Mouse (Mus musculus) kidney, embryonic 15.5 days (tissue): Measurements from ENCODE around the gene Bmpr2. TPM values are rescaled to one million over a fixed set of nuclear protein-coding genes. Genes with fewer than 3 reads are reported as not detected.

Source experiments
- ATAC-seq: fragments of 200-750 bp; cut with Nextera tagmentation; replicated peaks from 2 replicates; pipeline ENCODE4 v1.8.0; 2017; ENCODE audit warnings: moderate TSS enrichment; ENCODE audit not compliant: low FRiP score
- H3K27ac ChIP-seq: fragments of 300-500 bp; sonication (generic); 2 replicates; pipeline ENCODE4 v1.5.1; 2015; ENCODE audit warnings: mild to moderate bottlenecking, inconsistent platforms
- H3K27me3 ChIP-seq: fragments of 300-500 bp; sonication (generic); 2 replicates; pipeline ENCODE4 v1.6.1; 2015; ENCODE audit warnings: inconsistent platforms
- H3K36me3 ChIP-seq: fragments of 300-500 bp; sonication (generic); 2 replicates; pipeline ENCODE4 v1.6.1; 2015; ENCODE audit warnings: inconsistent platforms
- H3K4me1 ChIP-seq: fragments of 300-500 bp; sonication (generic); 2 replicates; pipeline ENCODE4 v1.6.1; 2015; ENCODE audit warnings: inconsistent platforms
- H3K4me2 ChIP-seq: fragments of 300-500 bp; sonication (generic); 2 replicates; pipeline ENCODE4 v1.6.1; 2015; ENCODE audit warnings: moderate library complexity, mild to moderate bottlenecking, inconsistent platforms
- H3K4me3 ChIP-seq: fragments of 300-500 bp; sonication (generic); replicated peaks from 2 replicates; pipeline ENCODE4 v1.5.1; 2015; ENCODE audit warnings: mild to moderate bottlenecking, inconsistent platforms
- H3K9ac ChIP-seq: fragments of 300-500 bp; sonication (generic); 2 replicates; pipeline ENCODE4 v1.6.1; 2015; ENCODE audit warnings: mild to moderate bottlenecking, inconsistent platforms
- H3K9me3 ChIP-seq: fragments of 300-500 bp; sonication (generic); replicated peaks from 2 replicates; pipeline ENCODE4 v1.6.1; 2016; ENCODE audit warnings: inconsistent platforms
- WGBS: fragments of 180-500 bp; shearing (Covaris S2); methylation state at CpG from one replicate; pipeline ENCODE4 v1.1.7; 2015; ENCODE audit warnings: mixed read lengths; 5-methylcytosine and 5-hydroxymethylcytosine counted together
- polyA plus RNA-seq: library from polyadenylated mRNA; unstranded; fragments of >200 nt; fragmentation: Nextera tagmentation; extraction: Ambion mirVana; gene quantifications from 2 replicates; pipeline ENCODE4 v1.2.1, GENCODE M21; 2015

Gene Bmpr2
- polyA plus RNA-seq, 1 experiment from 2014 or later, result 8.1 TPM

GRCm38 (mm10) chr1:59918075-59918474, 154.9 kb downstream of the Bmpr2 start:
- no peaks in the 10 kb centered on the region for H3K9me3 ChIP-seq
- H3K4me1 ChIP-seq, result peaks cover 24% of the 10 kb centered on the region
- no peak overlapping the region for H3K9ac ChIP-seq
- H3K27me3 ChIP-seq, result no peaks in the 10 kb centered on the region
- H3K4me3 ChIP-seq, result no peak overlapping the region
- no peak for ATAC-seq
- no peak overlapping the region for H3K27ac ChIP-seq
- no peak overlapping the region for H3K4me2 ChIP-seq
- H3K36me3 ChIP-seq, result no peaks in the 10 kb centered on the region

GRCm38 (mm10) chr1:59923201-59923600, 160.0 kb downstream of the Bmpr2 start:
- H3K27ac ChIP-seq, result peak overlapping the region; percentile 56; the same call in 1 of the 2 replicates
- H3K9me3 ChIP-seq, result no peaks in the 10 kb centered on the region
- H3K36me3 ChIP-seq, result no peaks in the 10 kb centered on the region
- 56% methylated on average over 1 of the region's 1 CpGs for WGBS
- H3K4me1 ChIP-seq, result 0 out of 2 replicates have a peak, but pooled peaks cover 4% of the 10 kb centered on the region
- ATAC-seq, result no peak
- H3K4me2 ChIP-seq, result no peak overlapping the region
- no peak overlapping the region for H3K9ac ChIP-seq
- H3K27me3 ChIP-seq, result no peaks in the 10 kb centered on the region
- no peak overlapping the region for H3K4me3 ChIP-seq

- Histone ChIP-seq H3K4me1 (0 out of 2 replicates have a peak, but pooled peaks cover 4% of the 10 kb centered on the region), H3K27me3 (no peaks in the 10 kb centered on the region), H3K9ac (no peak overlapping the region), H3K4me3 (no peak overlapping the region), H3K4me2 (no peak overlapping the region), H3K9me3 (no peaks in the 10 kb centered on the region), H3K36me3 (no peaks in the 10 kb centered on the region), H3K27ac (no peak overlapping the region)
- WGBS, result 95% methylated on average over 1 of the region's 1 CpGs
- no peak for ATAC-seq
Observed at GRCm38 (mm10) chr1:59923673-59924072, 160.5 kb downstream of the Bmpr2 start.

GRCm38 (mm10) chr1:59924411-59924810, 161.2 kb downstream of the Bmpr2 start:
- Histone ChIP-seq H3K9ac (no peak overlapping the region), H3K4me1 (0 out of 2 replicates have a peak, but pooled peaks cover 4% of the 10 kb centered on the region), H3K4me3 (no peak overlapping the region), H3K9me3 (no peaks in the 10 kb centered on the region), H3K27ac (no peak overlapping the region), H3K27me3 (no peaks in the 10 kb centered on the region), H3K4me2 (no peak overlapping the region), H3K36me3 (no peaks in the 10 kb centered on the region)
- WGBS, result 86% methylated on average over 2 of the region's 2 CpGs
- ATAC-seq, result no peak

GRCm38 (mm10) chr1:59926021-59926672, 162.9 kb downstream of the Bmpr2 start:
- H3K4me2 ChIP-seq, result no peak overlapping the region
- no peak overlapping the region for H3K27ac ChIP-seq
- H3K4me3 ChIP-seq, result no peak overlapping the region
- ATAC-seq, result peak; percentile 40
- H3K9me3 ChIP-seq, result no peaks in the 10 kb centered on the region
- H3K36me3 ChIP-seq, result no peaks in the 10 kb centered on the region
- 84% methylated on average over 3 of the region's 3 CpGs for WGBS
- no peaks in the 10 kb centered on the region for H3K27me3 ChIP-seq
- 0 out of 2 replicates have a peak, but pooled peaks cover 4% of the 10 kb centered on the region for H3K4me1 ChIP-seq
- H3K9ac ChIP-seq, result no peak overlapping the region

- Histone ChIP-seq H3K4me1 (0 out of 2 replicates have a peak, but pooled peaks cover 4% of the 10 kb centered on the region), H3K4me2 (no peak overlapping the region), H3K9ac (no peak overlapping the region), H3K27ac (no peak overlapping the region), H3K9me3 (no peaks in the 10 kb centered on the region), H3K36me3 (no peaks in the 10 kb centered on the region), H3K27me3 (no peaks in the 10 kb centered on the region), H3K4me3 (no peak overlapping the region)
- ATAC-seq, result no peak
- 92% methylated on average over 2 of the region's 2 CpGs for WGBS
Observed at GRCm38 (mm10) chr1:59927131-59927680, 164.0 kb downstream of the Bmpr2 start.

Other genes with a start within 250 kb of the Bmpr2 start
- gene Gm973, start 247.1 kb upstream of the Bmpr2 start, polyA plus RNA-seq, result 0.73 and 0.85 TPM in 2 replicates
- 395 and 436 TPM in 2 replicates for gene Sumo1, start 92.6 kb upstream of the Bmpr2 start, polyA plus RNA-seq
- 285 and 288 TPM in 2 replicates for gene Nop58, start 78.4 kb upstream of the Bmpr2 start, polyA plus RNA-seq
- gene Fam117b, start 149.6 kb downstream of the Bmpr2 start, polyA plus RNA-seq, result 12.1 TPM in 2 replicates